Mouse (Mus musculus) heart, postnatal 10 days (tissue): Measurements from ENCODE around the gene 1700015G11Rik. TPM values are rescaled to one million over a fixed set of nuclear protein-coding genes. Genes with fewer than 3 reads are reported as not detected.
A peak's percentile ranks its signal among the peaks of the same experiment; 100 is the strongest.

Source experiments
- DNase-seq, 2 experiments: peaks; one replicate each; pipeline ENCODE4 v3.0.0; 2021
- intact Hi-C: fragments of 180-260 bp; cut with DNase I; formaldehyde crosslinking; loops from one replicate; pipeline ENCODE4 v1.15.1; 2025
- total RNA-seq, 2 experiments: library from RNA; stranded (reverse); gene quantifications; 2 replicates each; pipeline ENCODE4 v1.2.3; 2021

The 1700015G11Rik gene
- total RNA-seq, 2 experiments from 2014 or later, result not detected

- DNase-seq, result peak; percentile 36 to 65
- intact Hi-C loops, result loop anchor here (1.0 to 10.0 kb wide), 3 partner anchors 95 to 354 kb away; no protein-coding TSS in a partner anchor
Measured at GRCm38 (mm10) chr7:51972252-51972855, 43.2 kb downstream of the 1700015G11Rik start.

- intact Hi-C loops, result no loop called here
- DNase-seq, result no peak
Measured at GRCm38 (mm10) chr7:51969379-51969778, 46.1 kb downstream of the 1700015G11Rik start.

GRCm38 (mm10) chr7:51967581-51967980 is 47.9 kb downstream of the 1700015G11Rik start:
- no peak for DNase-seq
- intact Hi-C loops, result no loop called here

GRCm38 (mm10) chr7:51964681-51965080 is 50.8 kb downstream of the 1700015G11Rik start:
- no peak for DNase-seq
- intact Hi-C loops, result no loop called here

GRCm38 (mm10) chr7:51962219-51962952 is 53.1 kb downstream of the 1700015G11Rik start:
- intact Hi-C loops, result no loop called here
- DNase-seq, result no peak

Other genes with a start within 250 kb of the 1700015G11Rik start
- 10 to 100 TPM; 11.7 to 15.3 TPM for gene Gas2, start 153.7 kb downstream of the 1700015G11Rik start, total RNA-seq
- gene Fancf, start 153.5 kb downstream of the 1700015G11Rik start, total RNA-seq, result 1 to 10 TPM; 2.8 to 3.8 TPM
- gene Svip, start 9.7 kb downstream of the 1700015G11Rik start, total RNA-seq, result 10 to 100 TPM; 11.9 to 12.2 TPM